Mouse (Mus musculus) adrenal gland, postnatal 0 days (tissue): ENCODE measurements around the gene Gpc4. TPM values are rescaled to one million over a fixed set of nuclear protein-coding genes. Genes with fewer than 3 reads are reported as not detected.

Source experiments
- polyA plus RNA-seq: library from polyadenylated mRNA; unstranded; fragments of >200 nt; fragmentation: Nextera tagmentation; extraction: Ambion mirVana; gene quantifications from 2 replicates; pipeline ENCODE4 v1.2.1, GENCODE M21; 2015

The Gpc4 gene
- polyA plus RNA-seq, result 40.4 and 77.1 TPM in 2 replicates

GRCm38 (mm10) chrX:52164738-52165554 lies at the start of gene Gpc4:
Gene Gpc4, minus strand, starts transcription at chrX:52165252.

Other genes with a start within 250 kb of the Gpc4 start
- not detected in 2 replicates for gene 1700080O16Rik, start 192.5 kb downstream of the Gpc4 start, polyA plus RNA-seq